Mouse (Mus musculus) liver, embryonic 12.5 days (tissue): Measurements from ENCODE around the gene Cldn14. TPM values are rescaled to one million over a fixed set of nuclear protein-coding genes. Genes with fewer than 3 reads are reported as not detected.
A peak's percentile ranks its signal among the peaks of the same experiment; 100 is the strongest.

Experiments
- ATAC-seq: fragments of 200-750 bp; cut with Nextera tagmentation; 2 replicates; pipeline ENCODE4 v1.8.0; 2017; ENCODE audit warnings: moderate number of reproducible peaks, mild to moderate bottlenecking, moderate library complexity
- H3K27ac ChIP-seq: fragments of 300-500 bp; sonication (generic); 2 replicates; pipeline ENCODE4 v1.5.1; 2016; ENCODE audit warnings: mild to moderate bottlenecking
- H3K27me3 ChIP-seq: fragments of 300-500 bp; sonication (generic); replicated peaks from 2 replicates; pipeline ENCODE4 v1.6.1; 2016; ENCODE audit warnings: mild to moderate bottlenecking, moderate library complexity
- H3K36me3 ChIP-seq: fragments of 300-500 bp; sonication (generic); 2 replicates; pipeline ENCODE4 v1.6.1; 2016; ENCODE audit warnings: mild to moderate bottlenecking, moderate library complexity
- H3K4me1 ChIP-seq: fragments of 300-500 bp; sonication (generic); 2 replicates; pipeline ENCODE4 v1.6.1; 2016
- H3K4me2 ChIP-seq: fragments of 300-500 bp; sonication (generic); 2 replicates; pipeline ENCODE4 v1.6.1; 2016; ENCODE audit warnings: mild to moderate bottlenecking, moderate library complexity
- H3K4me3 ChIP-seq: fragments of 300-500 bp; sonication (generic); 2 replicates; pipeline ENCODE4 v1.5.1; 2016; ENCODE audit warnings: mild to moderate bottlenecking, moderate library complexity
- H3K9ac ChIP-seq: fragments of 300-500 bp; sonication (generic); 2 replicates; pipeline ENCODE4 v1.6.1; 2016; ENCODE audit warnings: mild to moderate bottlenecking, moderate library complexity
- H3K9me3 ChIP-seq: fragments of 300-500 bp; sonication (generic); replicated peaks from 2 replicates; pipeline ENCODE4 v1.6.1; 2016; ENCODE audit warnings: mild to moderate bottlenecking, moderate library complexity
- WGBS: fragments of 180-500 bp; shearing (Covaris S2); methylation state at CpG from one replicate; pipeline ENCODE4 v1.1.7; 2016; ENCODE audit not compliant: insufficient replicate concordance; 5-methylcytosine and 5-hydroxymethylcytosine counted together
- polyA plus RNA-seq: library from polyadenylated mRNA; unstranded; fragments of >200 nt; fragmentation: Nextera tagmentation; extraction: Ambion mirVana; gene quantifications from 2 replicates; pipeline ENCODE4 v1.2.1, GENCODE M21; 2016

Gene Cldn14
- polyA plus RNA-seq, 1 experiment from 2014 or later = 0.19 TPM

DNA sequence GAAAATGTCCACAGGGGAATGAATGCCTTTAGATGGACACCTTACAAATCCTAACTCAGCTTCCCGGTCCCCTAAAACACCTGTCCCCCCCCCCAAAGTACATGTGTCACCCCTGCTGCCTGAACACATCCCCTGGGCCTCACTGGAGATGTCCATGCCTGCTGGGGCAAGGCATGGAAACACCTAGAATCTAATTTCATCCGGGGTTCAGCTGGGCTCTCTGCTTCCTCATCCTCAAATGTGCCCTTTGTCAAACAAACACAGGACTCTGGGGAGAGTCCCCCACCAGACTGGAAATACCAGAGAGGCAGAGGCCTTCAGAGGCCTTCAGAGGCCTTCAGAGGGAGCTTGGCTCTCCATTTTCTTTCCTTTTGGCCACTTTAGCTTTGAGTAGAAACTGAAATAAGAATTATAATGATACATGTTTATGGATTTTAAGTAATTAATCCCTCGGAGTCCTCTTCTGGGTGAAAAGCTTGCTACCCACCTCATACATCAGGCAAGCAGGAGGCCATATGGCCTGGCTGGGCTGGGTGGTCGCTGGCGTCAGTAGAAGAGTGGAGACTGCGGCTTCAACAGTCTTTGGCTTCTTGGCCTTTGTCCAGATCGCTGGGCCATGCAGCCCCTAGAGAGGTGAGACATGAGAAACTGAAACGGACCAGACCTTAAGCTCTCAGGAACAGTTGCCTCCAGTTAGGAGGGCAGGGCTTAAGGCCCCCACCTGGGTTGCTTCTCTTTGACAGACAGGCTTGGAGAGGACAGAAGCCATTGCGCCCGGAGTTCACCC is 66.7 kb downstream of the Cldn14 start:
- Histone ChIP-seq H3K27ac (no peak overlapping the region), H3K4me1 (peaks cover 12% of the 10 kb centered on the region; the same call in 1 of the 2 replicates), H3K27me3 (peaks cover 24% of the 10 kb centered on the region), H3K36me3 (no peaks in the 10 kb centered on the region), H3K4me2 (no peak overlapping the region), H3K9me3 (no peaks in the 10 kb centered on the region), H3K9ac (no peak overlapping the region), H3K4me3 (no peak overlapping the region)
- ATAC-seq = no peak
- WGBS = 68% methylated on average over 10 of the region's 10 CpGs

DNA sequence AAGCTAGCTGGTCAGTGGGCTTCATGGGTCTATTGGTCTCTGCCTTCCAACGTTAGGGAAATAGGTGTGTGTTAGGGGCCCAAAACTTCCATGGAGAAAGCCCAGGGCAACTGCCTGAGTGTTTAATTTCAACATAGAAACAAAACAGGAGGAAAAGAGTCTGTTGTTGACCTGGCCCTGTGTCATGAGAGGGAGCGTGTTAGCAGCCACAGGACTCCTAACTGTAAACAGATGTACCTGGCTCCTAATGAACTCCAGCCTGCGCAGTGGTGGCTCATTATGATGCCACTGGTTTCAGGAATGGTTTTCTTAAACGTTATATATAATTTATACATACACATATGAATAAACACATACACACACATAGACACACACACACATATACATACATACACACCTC is 68.7 kb downstream of the Cldn14 start:
- peaks cover 36% of the 10 kb centered on the region for H3K27me3 ChIP-seq
- H3K4me1 ChIP-seq = peaks cover 15% of the 10 kb centered on the region; the same call in 1 of the 2 replicates
- ATAC-seq = no peak
- H3K4me2 ChIP-seq = no peak overlapping the region
- no peaks in the 10 kb centered on the region for H3K36me3 ChIP-seq
- H3K9ac ChIP-seq = no peak overlapping the region
- WGBS = 61% methylated on average over 4 of the region's 4 CpGs
- H3K27ac ChIP-seq = no peak overlapping the region
- H3K4me3 ChIP-seq = no peak overlapping the region
- no peaks in the 10 kb centered on the region for H3K9me3 ChIP-seq

DNA sequence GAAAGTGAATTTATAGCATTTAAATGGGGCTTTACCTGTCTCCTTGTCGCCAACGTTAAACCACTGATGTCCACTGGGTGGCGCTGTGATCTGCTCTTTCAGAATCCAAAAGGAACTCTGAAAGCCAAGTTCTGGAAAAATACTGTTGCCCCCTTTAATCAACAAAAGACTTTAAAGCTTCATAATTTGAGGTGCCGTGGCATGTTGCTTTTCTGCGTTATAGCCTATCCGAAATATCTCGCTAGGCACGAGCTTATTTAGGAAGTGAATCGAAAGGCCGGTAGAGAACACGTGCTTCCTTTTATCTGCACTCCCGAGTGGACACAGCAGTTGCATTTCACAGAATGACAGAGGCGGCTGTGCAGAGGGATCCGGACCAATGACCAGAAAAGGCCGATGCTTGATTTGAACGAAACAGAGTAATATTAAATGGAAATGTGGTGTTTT is 70.2 kb downstream of the Cldn14 start:
- 6% methylated on average over 16 of the region's 16 CpGs for WGBS
- H3K27me3 ChIP-seq = peaks cover 42% of the 10 kb centered on the region
- H3K9me3 ChIP-seq = no peaks in the 10 kb centered on the region
- no peaks in the 10 kb centered on the region for H3K36me3 ChIP-seq
- H3K4me2 ChIP-seq = peak overlapping the region; percentile 65
- H3K4me1 ChIP-seq = peaks cover 19% of the 10 kb centered on the region
- peak overlapping the region; percentile 39 for H3K4me3 ChIP-seq
- H3K27ac ChIP-seq = no peak overlapping the region
- no peak for ATAC-seq
- peak overlapping the region; percentile 37; the same call in 1 of the 2 replicates for H3K9ac ChIP-seq

DNA sequence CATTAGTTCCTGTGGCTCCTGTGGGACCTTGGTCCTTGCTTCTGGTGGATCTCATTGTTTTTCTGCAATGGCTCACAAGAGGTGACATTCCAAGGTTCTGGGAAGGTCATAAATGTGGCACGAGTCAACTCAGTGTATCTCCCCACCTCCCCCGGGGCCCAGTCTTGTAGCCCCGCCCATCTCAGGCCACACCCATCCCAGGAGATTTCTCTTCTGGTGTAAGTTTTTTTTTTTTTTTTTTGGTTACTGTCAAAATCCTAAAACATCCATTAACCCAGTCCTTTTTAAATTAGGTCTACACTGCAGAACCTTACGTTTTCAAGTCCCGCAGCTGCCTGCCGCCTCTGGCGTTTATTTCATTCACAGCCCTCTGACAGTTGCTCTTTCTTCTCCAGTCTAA is 73.6 kb downstream of the Cldn14 start:
- Histone ChIP-seq H3K27ac (no peak overlapping the region), H3K4me3 (no peak overlapping the region), H3K27me3 (peaks cover 55% of the 10 kb centered on the region), H3K36me3 (no peaks in the 10 kb centered on the region), H3K4me1 (peaks cover 13% of the 10 kb centered on the region), H3K9me3 (no peaks in the 10 kb centered on the region), H3K4me2 (peak overlapping the region; percentile 42), H3K9ac (no peak overlapping the region)
- WGBS = 25% methylated on average over 7 of the region's 7 CpGs
- no peak for ATAC-seq

DNA sequence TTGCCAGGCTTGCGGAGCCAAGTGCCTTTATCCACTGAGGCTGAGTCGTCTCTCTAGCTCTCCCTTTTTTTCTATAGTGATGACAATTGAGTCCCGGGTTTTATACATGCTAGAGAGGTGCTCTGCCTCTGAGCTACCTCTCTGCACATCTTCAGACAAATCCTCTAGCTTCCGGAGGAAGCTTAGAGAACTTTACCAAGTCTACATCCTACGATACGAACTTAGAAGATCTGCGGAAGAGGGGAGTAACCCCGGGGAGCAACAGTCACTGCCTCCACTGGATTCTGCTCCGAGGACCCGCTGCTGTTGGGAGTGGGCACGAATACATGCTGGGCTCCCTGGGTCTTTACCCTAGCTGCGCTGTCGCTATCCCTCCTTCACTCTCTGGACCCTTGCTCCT is 74.0 kb downstream of the Cldn14 start:
- no peak overlapping the region for H3K9ac ChIP-seq

DNA sequence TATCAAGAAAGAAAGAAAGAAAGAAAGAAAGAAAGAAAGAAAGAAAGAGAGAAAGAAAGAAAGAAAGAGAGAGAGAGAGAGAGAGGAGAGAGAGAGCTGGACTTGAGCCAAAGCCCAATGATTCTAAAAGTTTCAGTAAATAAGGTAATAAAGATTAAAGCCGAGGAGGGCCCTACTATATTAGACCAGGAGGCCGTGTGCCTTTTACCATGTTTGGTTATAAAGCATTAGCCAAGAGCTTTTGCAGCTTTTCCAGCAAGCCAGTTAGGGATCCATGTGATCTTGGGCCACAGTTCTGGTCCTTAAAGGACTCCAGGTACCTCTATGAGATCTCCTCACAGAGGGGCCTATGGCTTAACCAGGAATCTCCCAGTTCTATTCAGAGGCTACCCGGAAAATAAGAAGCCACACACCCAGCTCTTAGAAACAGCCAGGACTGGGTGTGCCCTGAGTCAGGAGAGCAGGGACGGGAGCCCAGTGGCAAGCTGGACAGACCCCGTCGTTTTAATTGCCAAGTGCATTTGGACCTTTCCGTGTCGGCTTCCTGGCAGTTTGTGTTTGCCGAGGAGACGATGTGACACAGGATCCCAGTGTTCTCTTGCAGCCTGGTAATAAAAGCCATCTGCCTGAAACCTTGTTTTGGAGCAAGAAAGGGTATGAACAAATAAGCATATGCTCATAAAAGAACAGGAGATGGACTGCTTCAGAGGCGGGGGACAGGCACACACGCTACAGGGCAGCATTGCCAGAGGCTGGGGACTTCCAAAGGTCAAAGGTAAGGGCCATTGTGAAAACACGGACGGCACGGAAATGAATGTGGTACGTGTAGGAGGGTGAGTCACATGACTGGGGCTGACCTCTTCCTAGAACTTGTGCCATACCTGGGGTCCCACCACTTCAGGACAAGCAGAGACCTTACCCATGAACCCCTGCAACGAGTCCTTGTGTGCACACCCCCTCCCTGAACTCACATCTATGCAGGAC is 76.2 kb downstream of the Cldn14 start:
- Histone ChIP-seq H3K4me3 (no peak overlapping the region), H3K27ac (no peak overlapping the region), H3K27me3 (peaks cover 54% of the 10 kb centered on the region), H3K9me3 (no peaks in the 10 kb centered on the region), H3K36me3 (no peaks in the 10 kb centered on the region), H3K9ac (no peak overlapping the region), H3K4me2 (no peak overlapping the region), H3K4me1 (peaks cover 7% of the 10 kb centered on the region)
- no peak for ATAC-seq
- WGBS = 64% methylated on average over 17 of the region's 17 CpGs

More for the DNA sequence above, 74.0 kb downstream of the Cldn14 start:
- Histone ChIP-seq H3K36me3 (no peaks in the 10 kb centered on the region), H3K4me1 (peaks cover 13% of the 10 kb centered on the region), H3K9me3 (no peaks in the 10 kb centered on the region), H3K4me3 (no peak overlapping the region), H3K4me2 (peak overlapping the region; percentile 42), H3K27me3 (peaks cover 55% of the 10 kb centered on the region), H3K27ac (no peak overlapping the region)
- ATAC-seq = no peak
- 18% methylated on average over 13 of the region's 13 CpGs for WGBS

DNA sequence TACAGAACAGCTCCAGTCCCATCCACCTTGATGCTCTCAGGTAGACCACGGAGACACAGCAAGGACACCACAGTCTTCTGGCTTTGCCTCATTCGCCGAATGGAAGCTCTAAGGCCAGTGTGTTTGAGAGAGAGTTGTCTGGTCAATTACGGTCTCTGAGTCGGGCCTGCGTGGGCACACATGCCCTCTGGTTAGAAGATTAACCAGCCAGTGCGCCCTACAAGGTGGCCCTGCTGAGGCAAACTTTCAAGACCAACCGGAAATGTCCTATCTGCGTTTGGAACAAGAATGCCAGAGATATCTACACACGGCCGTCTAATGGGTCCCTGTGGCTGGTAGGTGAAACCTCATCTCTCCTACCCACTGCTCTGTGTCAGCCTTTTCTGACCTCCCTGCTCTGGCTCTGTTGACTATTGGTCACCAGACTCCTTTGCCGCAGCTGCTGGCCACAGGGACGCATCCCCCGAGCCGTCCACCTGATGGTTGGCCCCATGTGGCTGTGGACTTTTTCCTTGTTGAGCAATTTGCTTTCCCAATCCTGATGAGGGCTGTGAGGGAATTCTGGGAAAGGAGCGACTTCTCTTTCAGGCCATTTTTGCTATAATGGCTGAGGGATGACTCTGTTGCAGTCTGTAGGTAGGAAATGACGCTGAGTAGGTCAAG is 79.1 kb downstream of the Cldn14 start:
- ATAC-seq = peak; percentile 59
- Histone ChIP-seq H3K9ac (no peak overlapping the region), H3K27ac (no peak overlapping the region), H3K27me3 (peaks cover 24% of the 10 kb centered on the region), H3K9me3 (no peaks in the 10 kb centered on the region), H3K4me1 (no peaks in the 10 kb centered on the region), H3K36me3 (no peaks in the 10 kb centered on the region), H3K4me2 (no peak overlapping the region), H3K4me3 (no peak overlapping the region)
- 77% methylated on average over 17 of the region's 17 CpGs for WGBS

DNA sequence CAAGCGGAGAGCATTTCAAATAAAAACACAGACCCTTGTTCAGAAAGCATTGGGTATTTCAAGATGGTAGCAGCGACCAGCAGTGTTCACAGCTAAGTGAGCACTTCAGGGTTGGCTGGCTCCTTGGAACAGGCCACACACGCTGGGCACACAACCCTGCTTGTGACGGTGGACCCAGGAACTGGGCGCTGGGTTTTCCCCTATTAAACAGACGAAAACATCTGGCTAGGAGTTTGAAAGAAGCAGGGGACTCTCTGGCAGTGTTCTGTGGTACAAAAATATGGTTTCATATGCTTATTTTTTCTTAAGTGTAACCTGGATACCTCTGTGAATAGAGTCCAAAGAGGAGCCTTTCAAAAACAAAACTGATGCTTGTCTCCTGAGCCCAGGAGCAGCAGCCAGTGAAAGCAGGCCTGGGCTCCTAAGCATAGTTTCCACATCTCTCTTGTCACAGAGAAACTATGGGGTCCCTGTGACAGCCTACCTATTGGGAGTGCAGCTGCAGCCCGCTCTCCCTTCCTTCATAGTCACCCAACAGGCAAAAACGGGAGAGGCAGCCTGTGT is 82.9 kb downstream of the Cldn14 start:
- Histone ChIP-seq H3K27me3 (peaks cover 7% of the 10 kb centered on the region; the same call in 1 of the 2 replicates), H3K4me1 (no peaks in the 10 kb centered on the region), H3K9me3 (no peaks in the 10 kb centered on the region), H3K9ac (no peak overlapping the region), H3K36me3 (no peaks in the 10 kb centered on the region), H3K27ac (no peak overlapping the region), H3K4me3 (no peak overlapping the region), H3K4me2 (no peak overlapping the region)
- ATAC-seq = no peak
- 60% methylated on average over 8 of the region's 8 CpGs for WGBS

DNA sequence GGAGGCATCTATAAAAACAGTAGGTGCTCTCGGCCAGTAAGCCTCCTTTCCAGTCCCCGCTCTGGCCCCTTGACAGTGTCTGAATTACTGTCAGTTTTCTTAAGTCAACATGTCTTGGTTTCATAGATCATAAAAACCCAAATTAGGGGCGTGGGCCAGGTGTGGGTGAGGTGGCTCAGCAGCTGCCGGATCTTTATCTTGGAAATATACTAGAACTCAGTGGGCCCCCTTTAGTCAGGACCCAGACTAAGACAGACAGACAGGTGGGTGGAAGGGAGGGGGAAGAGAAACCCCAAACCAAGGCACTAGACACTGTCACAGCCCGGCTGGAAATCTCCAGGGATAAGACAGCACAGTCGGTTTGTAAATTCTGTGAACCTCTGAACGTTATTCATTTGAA is 84.8 kb downstream of the Cldn14 start:
- Histone ChIP-seq H3K36me3 (no peaks in the 10 kb centered on the region), H3K4me2 (no peak overlapping the region), H3K4me1 (no peaks in the 10 kb centered on the region), H3K4me3 (no peak overlapping the region), H3K9ac (no peak overlapping the region), H3K9me3 (no peaks in the 10 kb centered on the region), H3K27ac (no peak overlapping the region), H3K27me3 (peaks cover 15% of the 10 kb centered on the region)
- no peak for ATAC-seq
- 63% methylated on average over 7 of the region's 7 CpGs for WGBS

DNA sequence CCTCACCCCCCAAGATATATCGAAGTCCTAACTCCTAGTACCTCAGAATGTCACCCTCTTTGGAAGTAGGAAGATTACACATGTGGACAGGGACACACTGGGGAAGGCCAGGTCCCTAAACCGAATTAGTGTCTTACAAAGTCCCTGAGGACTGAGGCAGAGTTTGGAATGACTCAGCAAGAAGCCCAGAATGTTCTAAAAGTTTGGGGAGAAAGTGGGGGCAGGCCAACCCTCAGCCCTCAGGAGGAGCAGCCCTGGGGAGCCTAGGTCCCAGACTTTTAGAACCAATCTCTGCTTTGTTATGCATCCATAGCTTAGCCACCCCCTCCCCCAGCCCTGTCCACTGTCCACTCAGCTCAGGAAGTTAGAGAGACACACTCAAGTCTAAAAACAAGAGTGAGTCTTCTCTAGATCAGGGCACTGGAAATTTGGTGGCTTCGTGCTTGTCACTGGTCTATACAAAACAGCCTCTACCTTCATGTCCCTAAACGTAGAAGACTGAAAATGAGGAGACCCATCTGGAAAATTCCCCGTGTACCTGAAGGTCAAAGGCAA is 85.7 kb downstream of the Cldn14 start:
- Histone ChIP-seq H3K4me1 (peaks cover 8% of the 10 kb centered on the region), H3K4me3 (no peak overlapping the region), H3K27ac (no peak overlapping the region), H3K9me3 (no peaks in the 10 kb centered on the region), H3K9ac (no peak overlapping the region), H3K27me3 (peaks cover 15% of the 10 kb centered on the region), H3K36me3 (no peaks in the 10 kb centered on the region), H3K4me2 (no peak overlapping the region)
- 64% methylated on average over 5 of the region's 5 CpGs for WGBS
- ATAC-seq = no peak

DNA sequence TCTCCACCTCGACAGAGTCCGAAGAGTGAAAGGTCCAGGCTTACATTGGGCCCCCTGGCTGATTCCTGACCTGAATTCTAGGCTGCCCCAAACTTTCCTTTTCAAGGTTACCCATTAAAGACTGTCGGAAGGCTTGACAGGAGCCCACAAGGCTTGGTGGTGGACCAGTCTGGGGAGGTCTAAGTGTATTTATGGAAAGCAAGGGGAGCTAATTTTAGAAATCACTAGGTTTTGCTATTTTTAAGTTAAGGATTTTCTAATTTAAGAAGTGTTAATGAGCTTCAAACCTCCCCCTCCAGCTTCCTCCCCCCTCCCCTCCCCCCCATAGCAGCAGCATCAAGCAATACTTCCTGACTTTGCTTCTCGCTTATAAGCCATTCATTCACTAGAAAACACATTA is 88.0 kb downstream of the Cldn14 start:
- Histone ChIP-seq H3K9me3 (no peaks in the 10 kb centered on the region), H3K9ac (no peak overlapping the region), H3K36me3 (no peaks in the 10 kb centered on the region), H3K4me1 (peaks cover 12% of the 10 kb centered on the region), H3K4me2 (no peak overlapping the region), H3K27ac (no peak overlapping the region), H3K4me3 (no peak overlapping the region), H3K27me3 (peaks cover 15% of the 10 kb centered on the region)
- WGBS = 49% methylated on average over 4 of the region's 4 CpGs
- ATAC-seq = no peak
